In genomic region chr11:79663570-79663969, GRCm38 (mm10) we compare ENCODE assay signal across 17 mouse cellular contexts.
A peak's percentile ranks its signal among the peaks of the same experiment; 100 is the strongest.
DNase-seq lines count a peak whose midpoint lies in the region; ATAC-seq and TF ChIP-seq lines count a peak whose summit lies in the region.
"Had no signal": no experiment of that assay in that cellular context is flagged by ENCODE, and none has a peak within 500 bp of the region (broad histone marks: within the 10 kb centered on the region; RNA-seq: fewer than 3 reads in every experiment).

No protein-coding gene starts in this region.

- peak overlapping the region; percentile 89 for H3K4me2 ChIP-seq in kidney, postnatal 0 days (ENCODE audit: low read length)
- H3K4me2 ChIP-seq: heart, embryonic 15.5 days; midbrain, embryonic 15.5 days had no signal

- 71% methylated on average over 7 of the region's 7 CpGs for WGBS in kidney, postnatal 0 days

- TF ChIP-seq CTCF in kidney, postnatal 0 days (IDR thresholded peaks at IDR 0.05; ENCODE audit: low read depth): no peak
- no peak for TF ChIP-seq CTCF in C2C12 (IDR thresholded peaks at IDR 0.05; ENCODE audit: control insufficient read depth, insufficient read depth, insufficient read length)

- no peak for ATAC-seq in kidney, postnatal 0 days (replicated peaks; ENCODE audit: low FRiP score, low read depth)
- ATAC-seq in common myeloid progenitor, adult 5-6 weeks (replicated peaks; ENCODE audit: low read depth, poor library complexity, severe bottlenecking): peak; percentile 86
- peak; percentile 44 for ATAC-seq in megakaryocyte, adult 5-6 weeks (ENCODE audit: poor library complexity, severe bottlenecking)
- ATAC-seq: activated CD4-positive, CD25-positive, alpha-beta regulatory T cell, adult 4 months; intestine, postnatal 0 days; midbrain, embryonic 15.5 days had no signal

- H3K9ac ChIP-seq in kidney, postnatal 0 days (ENCODE audit: low read depth, low read length): no peak overlapping the region
- H3K9ac ChIP-seq: heart, embryonic 15.5 days; liver, embryonic 14.5 days; midbrain, embryonic 15.5 days had no signal

- H3K79me3 ChIP-seq in C2C12 (ENCODE audit: low read depth): no peaks in the 10 kb centered on the region

- H3K4me1 ChIP-seq in kidney, postnatal 0 days (replicated peaks; ENCODE audit: insufficient read depth, low read length): peaks cover 26% of the 10 kb centered on the region

- no peaks in the 10 kb centered on the region for H3K27me3 ChIP-seq in kidney, postnatal 0 days (ENCODE audit: insufficient read depth, low read length)
- peaks cover 7% of the 10 kb centered on the region for H3K27me3 ChIP-seq in C2C12 (ENCODE audit: control insufficient read depth, insufficient read depth, insufficient read length)
- H3K27me3 ChIP-seq: midbrain, embryonic 15.5 days had no signal

- no peak overlapping the region for H3K4me3 ChIP-seq in kidney, postnatal 0 days (replicated peaks; ENCODE audit: low read depth, low read length)
- no peak overlapping the region for H3K4me3 ChIP-seq in C2C12 (ENCODE audit: insufficient read depth, poor library complexity, severe bottlenecking)
- H3K4me3 ChIP-seq: heart, embryonic 15.5 days; midbrain, embryonic 15.5 days had no signal

- no peak overlapping the region for H3K27ac ChIP-seq in kidney, postnatal 0 days
- H3K27ac ChIP-seq: forebrain, embryonic 10.5 days; heart, embryonic 15.5 days; liver, embryonic 14.5 days; midbrain, embryonic 15.5 days had no signal

- no peak overlapping the region for H3ac ChIP-seq in C2C12 (ENCODE audit: control insufficient read depth, insufficient read length, low read depth)

- H3K79me2 ChIP-seq in C2C12 (ENCODE audit: control insufficient read depth, insufficient read depth): no peaks in the 10 kb centered on the region

- H3K36me3 ChIP-seq in kidney, postnatal 0 days (ENCODE audit: insufficient read depth, low read length): no peaks in the 10 kb centered on the region
- no peaks in the 10 kb centered on the region for H3K36me3 ChIP-seq in C2C12 (ENCODE audit: control insufficient read depth, insufficient read depth)
- H3K36me3 ChIP-seq: heart, embryonic 15.5 days; midbrain, embryonic 15.5 days had no signal

- no peak for DNase-seq in kidney, postnatal 0 days (ENCODE audit: low spot score)
- DNase-seq in kidney, adult 11 months: no peak
- no peak for DNase-seq in adrenal gland, postnatal 4 days (ENCODE audit: low spot score in 2 of 2)
- DNase-seq in lung, postnatal 25 days (ENCODE audit: low spot score): no peak
- DNase-seq: adrenal gland, postnatal 36 days; cerebellum, postnatal 10 days; lung, postnatal 10 days; right cerebral cortex, postnatal 4 days had no signal

- H3K9me3 ChIP-seq in kidney, postnatal 0 days (replicated peaks; ENCODE audit: low read length): no peaks in the 10 kb centered on the region
- H3K9me3 ChIP-seq: forebrain, embryonic 10.5 days; heart, embryonic 15.5 days; midbrain, embryonic 15.5 days had no signal

TF ChIP-seq in C2C12, 6 proteins besides CTCF, POLR2A, EP300 and RAD21:
- TF ChIP-seq USF1 (IDR thresholded peaks at IDR 0.05; ENCODE audit: low read depth) (peak; percentile 80), MAX (IDR thresholded peaks at IDR 0.05) (no peak), MYOD1 (IDR thresholded peaks at IDR 0.05; ENCODE audit: control insufficient read depth, insufficient read length, low read depth) (peak; percentile 18)
